Mouse (Mus musculus): Measurements from ENCODE around the gene Itpk1. TPM values are rescaled to one million over a fixed set of nuclear protein-coding genes. Genes with fewer than 3 reads are reported as not detected.

The Itpk1 gene
- polyA plus RNA-seq, 1 experiment from 2014 or later = 5.5 TPM

MicroRNAs within 50 kb of the gene (microRNA counts, 519-probe panel; counts per million panel counts)
- microRNA mmu-miR-1936 = 60.7 counts per million

Small RNA genes within 50 kb of the gene (microRNA-seq; reads per million reads assigned to microRNA genes)
- gene Mir1936 = 1.7 reads per million

Other genes with a start within 250 kb of the Itpk1 start
- gene Golga5, start 235.8 kb downstream of the Itpk1 start, polyA plus RNA-seq (2015; fragmentation: Nextera tagmentation; extraction: Ambion mirVana) = 14.1 and 14.6 TPM in 2 replicates
- gene Chga, start 150.0 kb downstream of the Itpk1 start, polyA plus RNA-seq (2015; fragmentation: Nextera tagmentation; extraction: Ambion mirVana) = 1.5 and 2.2 TPM in 2 replicates
- gene Moap1, start 38.7 kb upstream of the Itpk1 start, polyA plus RNA-seq (2015; fragmentation: Nextera tagmentation; extraction: Ambion mirVana) = 5.6 and 6.8 TPM in 2 replicates
- 4.6 and 4.7 TPM in 2 replicates for gene Tmem251, start 38.8 kb upstream of the Itpk1 start, polyA plus RNA-seq (2015; fragmentation: Nextera tagmentation; extraction: Ambion mirVana)
- not detected in 2 replicates for gene Gm28051, start 52.8 kb upstream of the Itpk1 start, polyA plus RNA-seq (2015; fragmentation: Nextera tagmentation; extraction: Ambion mirVana)
- gene Gon7, start 52.9 kb upstream of the Itpk1 start, polyA plus RNA-seq (2015; fragmentation: Nextera tagmentation; extraction: Ambion mirVana) = 10.1 and 13.0 TPM in 2 replicates
- 17.5 and 17.6 TPM in 2 replicates for gene Ubr7, start 53.0 kb upstream of the Itpk1 start, polyA plus RNA-seq (2015; fragmentation: Nextera tagmentation; extraction: Ambion mirVana)
- 6.3 and 6.7 TPM in 2 replicates for gene Gm20604, start 53.7 kb upstream of the Itpk1 start, polyA plus RNA-seq (2015; fragmentation: Nextera tagmentation; extraction: Ambion mirVana)
- gene Btbd7, start 173.5 kb upstream of the Itpk1 start, polyA plus RNA-seq (2015; fragmentation: Nextera tagmentation; extraction: Ambion mirVana) = 4.7 TPM in 2 replicates
- not detected in 2 replicates for gene Cox8c, start 194.4 kb upstream of the Itpk1 start, polyA plus RNA-seq (2015; fragmentation: Nextera tagmentation; extraction: Ambion mirVana)
- 0.01 and 0.09 TPM in 2 replicates for gene Unc79, start 243.9 kb upstream of the Itpk1 start, polyA plus RNA-seq (2015; fragmentation: Nextera tagmentation; extraction: Ambion mirVana)